Mouse (Mus musculus) bone marrow macrophage, adult 2 months (primary cell): Measurements from ENCODE around the gene Asb5.

Experiments
- CTCF ChIP-seq: IDR thresholded peaks from 2 replicates; pipeline ENCODE4 v1.5.1; 2012; ENCODE audit warnings: low read depth, mild to moderate bottlenecking, low read length, moderate library complexity
- POLR2A ChIP-seq: IDR thresholded peaks from 2 replicates; pipeline ENCODE4 v1.6.1; 2012; ENCODE audit warnings: mild to moderate bottlenecking, low read depth, low read length, borderline replicate concordance

- TF ChIP-seq CTCF (no peak), POLR2A (no peak)
These were observed 8.9 kb upstream of the Asb5 start for GRCm38 (mm10) chr8:54520516-54520915.
